Mouse (Mus musculus) limb, embryonic 13.5 days (tissue): ENCODE measurements around the gene Rdh5. TPM values are rescaled to one million over a fixed set of nuclear protein-coding genes. Genes with fewer than 3 reads are reported as not detected.

Experiments used
- ATAC-seq: fragments of 200-750 bp; cut with Nextera tagmentation; 2 replicates; pipeline ENCODE4 v1.8.0; 2017; ENCODE audit warnings: low read depth, moderate number of reproducible peaks, moderate TSS enrichment; ENCODE audit not compliant: low FRiP score
- H3K27ac ChIP-seq: fragments of 300-500 bp; sonication (generic); 2 replicates; pipeline ENCODE4 v1.5.1; 2015; ENCODE audit warnings: inconsistent platforms, mild to moderate bottlenecking, moderate library complexity
- H3K27me3 ChIP-seq: fragments of 300-500 bp; sonication (generic); 2 replicates; pipeline ENCODE4 v1.6.1; 2015; ENCODE audit warnings: mild to moderate bottlenecking, inconsistent platforms
- H3K36me3 ChIP-seq: fragments of 300-500 bp; sonication (generic); 2 replicates; pipeline ENCODE4 v1.6.1; 2015; ENCODE audit warnings: inconsistent platforms, mild to moderate bottlenecking, moderate library complexity
- H3K4me1 ChIP-seq: fragments of 300-500 bp; sonication (generic); 2 replicates; pipeline ENCODE4 v1.6.1; 2015; ENCODE audit warnings: inconsistent platforms
- H3K4me2 ChIP-seq: fragments of 300-500 bp; sonication (generic); replicated peaks from 2 replicates; pipeline ENCODE4 v1.6.1; 2015; ENCODE audit warnings: inconsistent platforms, mild to moderate bottlenecking, moderate library complexity
- H3K4me3 ChIP-seq: fragments of 300-500 bp; sonication (generic); 2 replicates; pipeline ENCODE4 v1.5.1; 2015; ENCODE audit warnings: moderate library complexity, mild to moderate bottlenecking, inconsistent platforms
- H3K9ac ChIP-seq: fragments of 300-500 bp; sonication (generic); 2 replicates; pipeline ENCODE4 v1.6.1; 2015; ENCODE audit warnings: mild to moderate bottlenecking, inconsistent platforms
- H3K9me3 ChIP-seq: fragments of 300-500 bp; sonication (generic); 2 replicates; pipeline ENCODE4 v1.6.1; 2016; ENCODE audit warnings: inconsistent platforms
- WGBS: fragments of 180-500 bp; shearing (Covaris S2); methylation state at CpG from one replicate; pipeline ENCODE4 v1.1.7; 2015; 5-methylcytosine and 5-hydroxymethylcytosine counted together
- polyA plus RNA-seq: library from polyadenylated mRNA; unstranded; fragments of >200 nt; fragmentation: Nextera tagmentation; extraction: Ambion mirVana; gene quantifications from 2 replicates; pipeline ENCODE4 v1.2.1, GENCODE M21; 2015

Rdh5 gene
- polyA plus RNA-seq, 1 experiment from 2014 or later = 12.2 TPM

- 18% methylated on average over 1 of the region's 1 CpGs for WGBS
- H3K4me3 ChIP-seq = no peak overlapping the region
- no peak overlapping the region for H3K27ac ChIP-seq
- H3K27me3 ChIP-seq = peaks cover 16% of the 10 kb centered on the region
- H3K4me2 ChIP-seq = no peak overlapping the region
- H3K4me1 ChIP-seq = peaks cover 26% of the 10 kb centered on the region
- H3K36me3 ChIP-seq = no peaks in the 10 kb centered on the region
- H3K9ac ChIP-seq = no peak overlapping the region
- no peak for ATAC-seq
- no peaks in the 10 kb centered on the region for H3K9me3 ChIP-seq
These were observed 25.2 kb downstream of the Rdh5 start for GRCm38 (mm10) chr10:128897501-128897900.

GRCm38 (mm10) chr10:128896807-128897206 lies 25.9 kb downstream of the Rdh5 start:
- Histone ChIP-seq H3K9ac (no peak overlapping the region), H3K4me1 (peaks cover 30% of the 10 kb centered on the region), H3K27me3 (peaks cover 16% of the 10 kb centered on the region), H3K36me3 (no peaks in the 10 kb centered on the region), H3K9me3 (no peaks in the 10 kb centered on the region), H3K27ac (no peak overlapping the region), H3K4me2 (no peak overlapping the region), H3K4me3 (no peak overlapping the region)
- WGBS = 41% methylated on average over 1 of the region's 1 CpGs
- ATAC-seq = no peak

GRCm38 (mm10) chr10:128895952-128896693 lies 26.6 kb downstream of the Rdh5 start:
- Histone ChIP-seq H3K27ac (no peak overlapping the region), H3K9ac (peak overlapping the region; percentile 45), H3K4me1 (peaks cover 30% of the 10 kb centered on the region), H3K9me3 (no peaks in the 10 kb centered on the region), H3K27me3 (peaks cover 16% of the 10 kb centered on the region), H3K36me3 (no peaks in the 10 kb centered on the region), H3K4me2 (peak overlapping the region; percentile 51), H3K4me3 (peak overlapping the region; percentile 16)
- 2% methylated on average over 17 of the region's 17 CpGs for WGBS
- ATAC-seq = no peak

GRCm38 (mm10) chr10:128895437-128895836 lies 27.3 kb downstream of the Rdh5 start:
- no peak for ATAC-seq
- Histone ChIP-seq H3K4me3 (peak overlapping the region; percentile 16; the same call in 1 of the 2 replicates), H3K4me1 (peaks cover 30% of the 10 kb centered on the region), H3K36me3 (no peaks in the 10 kb centered on the region), H3K27me3 (peaks cover 16% of the 10 kb centered on the region), H3K9ac (peak overlapping the region; percentile 35; the same call in 1 of the 2 replicates), H3K4me2 (peak overlapping the region; percentile 51), H3K9me3 (no peaks in the 10 kb centered on the region), H3K27ac (no peak overlapping the region)
- 0% methylated on average over 9 of the region's 9 CpGs for WGBS

GRCm38 (mm10) chr10:128892246-128892645 lies 30.4 kb downstream of the Rdh5 start:
- H3K4me1 ChIP-seq = peaks cover 48% of the 10 kb centered on the region
- peaks cover 9% of the 10 kb centered on the region; the same call in 1 of the 2 replicates for H3K36me3 ChIP-seq
- 2% methylated on average over 9 of the region's 9 CpGs for WGBS
- H3K27me3 ChIP-seq = peaks cover 16% of the 10 kb centered on the region
- ATAC-seq = no peak; the same call in 1 of the 2 replicates
- no peaks in the 10 kb centered on the region for H3K9me3 ChIP-seq
- peak overlapping the region; percentile 63 for H3K4me3 ChIP-seq
- peak overlapping the region; percentile 95 for H3K27ac ChIP-seq
- H3K9ac ChIP-seq = peak overlapping the region; percentile 88
- peak overlapping the region; percentile 85 for H3K4me2 ChIP-seq

- peak; percentile 79 for ATAC-seq
- H3K9me3 ChIP-seq = no peaks in the 10 kb centered on the region
- peak within 1 kb of the TSS; percentile 88 for H3K9ac ChIP-seq
- H3K4me1 ChIP-seq = peaks cover 42% of the 10 kb centered on the region
- peaks cover 8% of the 10 kb centered on the region for H3K27me3 ChIP-seq
- H3K36me3 ChIP-seq = peaks cover 15% of the 10 kb centered on the region
- H3K4me2 ChIP-seq = peak within 1 kb of the TSS; percentile 85
- peak within 1 kb of the TSS; percentile 95 for H3K27ac ChIP-seq
- under 1% methylated on average over 41 of the region's 89 CpGs for WGBS
- H3K4me3 ChIP-seq = peak within 1 kb of the TSS; percentile 63
These were observed 31.2 kb downstream of the Rdh5 start, which contains the start of gene Gdf11 for GRCm38 (mm10) chr10:128891296-128892094. TSS of gene Gdf11 (minus strand) at chr10:128891718.

- H3K9ac ChIP-seq = peak overlapping the region; percentile 88
- under 1% methylated on average over 39 of the region's 40 CpGs for WGBS
- peak; percentile 7; the same call in 1 of the 2 replicates for ATAC-seq
- H3K27ac ChIP-seq = peak overlapping the region; percentile 95
- peaks cover 24% of the 10 kb centered on the region for H3K36me3 ChIP-seq
- no peaks in the 10 kb centered on the region for H3K9me3 ChIP-seq
- H3K27me3 ChIP-seq = no peaks in the 10 kb centered on the region
- H3K4me1 ChIP-seq = peaks cover 39% of the 10 kb centered on the region
- H3K4me2 ChIP-seq = peak overlapping the region; percentile 85
- H3K4me3 ChIP-seq = peak overlapping the region; percentile 63
These were observed 32.0 kb downstream of the Rdh5 start for GRCm38 (mm10) chr10:128890383-128891295.

GRCm38 (mm10) chr10:128889846-128890245 lies 32.8 kb downstream of the Rdh5 start:
- H3K27me3 ChIP-seq = no peaks in the 10 kb centered on the region
- H3K4me1 ChIP-seq = peaks cover 35% of the 10 kb centered on the region
- ATAC-seq = no peak
- H3K9me3 ChIP-seq = no peaks in the 10 kb centered on the region
- WGBS = 0% methylated on average over 1 of the region's 2 CpGs
- H3K36me3 ChIP-seq = peaks cover 32% of the 10 kb centered on the region
- peak overlapping the region; percentile 63 for H3K4me3 ChIP-seq
- H3K4me2 ChIP-seq = peak overlapping the region; percentile 85
- H3K27ac ChIP-seq = peak overlapping the region; percentile 95
- H3K9ac ChIP-seq = peak overlapping the region; percentile 88

- H3K4me3 ChIP-seq = peak overlapping the region; percentile 63
- peaks cover 37% of the 10 kb centered on the region for H3K36me3 ChIP-seq
- H3K27ac ChIP-seq = peak overlapping the region; percentile 95
- H3K4me1 ChIP-seq = peaks cover 35% of the 10 kb centered on the region
- no peaks in the 10 kb centered on the region for H3K27me3 ChIP-seq
- no peaks in the 10 kb centered on the region for H3K9me3 ChIP-seq
- H3K9ac ChIP-seq = peak overlapping the region; percentile 56
- 0% methylated on average over 7 of the region's 7 CpGs for WGBS
- ATAC-seq = peak; percentile 60
- H3K4me2 ChIP-seq = peak overlapping the region; percentile 85
These were observed 33.5 kb downstream of the Rdh5 start for GRCm38 (mm10) chr10:128888941-128889827.

- Histone ChIP-seq H3K4me1 (peaks cover 6% of the 10 kb centered on the region; the same call in 1 of the 2 replicates), H3K4me3 (no peak overlapping the region), H3K9ac (no peak overlapping the region), H3K27ac (no peak overlapping the region), H3K36me3 (peaks cover 81% of the 10 kb centered on the region), H3K27me3 (no peaks in the 10 kb centered on the region), H3K9me3 (no peaks in the 10 kb centered on the region), H3K4me2 (no peak overlapping the region)
- WGBS = 93% methylated on average over 5 of the region's 5 CpGs
- ATAC-seq = no peak
These were observed 40.6 kb downstream of the Rdh5 start for GRCm38 (mm10) chr10:128882067-128882466.

- Histone ChIP-seq H3K4me3 (no peak overlapping the region), H3K27me3 (no peaks in the 10 kb centered on the region), H3K4me1 (no peaks in the 10 kb centered on the region), H3K36me3 (peaks cover 80% of the 10 kb centered on the region), H3K9me3 (no peaks in the 10 kb centered on the region), H3K27ac (no peak overlapping the region), H3K9ac (no peak overlapping the region), H3K4me2 (no peak overlapping the region)
- no peak for ATAC-seq
- WGBS = 75% methylated on average over 2 of the region's 2 CpGs
These were observed 43.9 kb downstream of the Rdh5 start for GRCm38 (mm10) chr10:128878811-128879210.
